Mouse (Mus musculus): ENCODE data around the gene Rasa2. TPM values are rescaled to one million over a fixed set of nuclear protein-coding genes. Genes with fewer than 3 reads are reported as not detected.
"Not testable (repeated sequence)": the region's sequence is repeated elsewhere in the genome, so short reads cannot be mapped to it uniquely, and the experiment has no call there.

The Rasa2 gene
- polyA plus RNA-seq, 1 experiment = 1.5 TPM

GRCm38 (mm10) chr9:96649362-96649761 lies 17.9 kb upstream of the Rasa2 start:
- H3K36me3 ChIP-seq (ENCODE audit: control insufficient read depth, insufficient read depth) = no peaks in the 10 kb centered on the region
- H3K79me3 ChIP-seq (ENCODE audit: low read depth) = no peaks in the 10 kb centered on the region
- H3K27me3 ChIP-seq (ENCODE audit: control insufficient read depth, insufficient read depth, insufficient read length) = no peaks in the 10 kb centered on the region
- TF ChIP-seq MAX (IDR thresholded peaks at IDR 0.05) (no peak), FOSL1 (IDR thresholded peaks at IDR 0.05; ENCODE audit: insufficient read depth, low read length, poor library complexity, severe bottlenecking) (no peak), CEBPB (IDR thresholded peaks at IDR 0.05; ENCODE audit: low read depth) (no peak), CTCF (IDR thresholded peaks at IDR 0.05; ENCODE audit: control insufficient read depth, insufficient read depth, insufficient read length) (no peak), MYOD1 (IDR thresholded peaks at IDR 0.05; ENCODE audit: control insufficient read depth, insufficient read length, low read depth) (no peak), USF1 (IDR thresholded peaks at IDR 0.05; ENCODE audit: low read depth) (no peak), MYOG (IDR thresholded peaks at IDR 0.05; ENCODE audit: control insufficient read depth, extremely low read depth, insufficient read length) (no peak)
- H3K79me2 ChIP-seq (ENCODE audit: control insufficient read depth, insufficient read depth) = no peaks in the 10 kb centered on the region
- no peak overlapping the region for H3K4me3 ChIP-seq (ENCODE audit: insufficient read depth, poor library complexity, severe bottlenecking)
- no peak overlapping the region for H3ac ChIP-seq (ENCODE audit: control insufficient read depth, insufficient read length, low read depth)

- H3K36me3 ChIP-seq (ENCODE audit: control insufficient read depth, insufficient read depth) = no peaks in the 10 kb centered on the region
- no peak overlapping the region for H3K4me3 ChIP-seq (ENCODE audit: insufficient read depth, poor library complexity, severe bottlenecking)
- TF ChIP-seq FOSL1 (IDR thresholded peaks at IDR 0.05; ENCODE audit: insufficient read depth, low read length, poor library complexity, severe bottlenecking) = no peak
- TF ChIP-seq MYOD1 (IDR thresholded peaks at IDR 0.05; ENCODE audit: control insufficient read depth, insufficient read length, low read depth) = no peak
- TF ChIP-seq CEBPB (IDR thresholded peaks at IDR 0.05; ENCODE audit: low read depth) = no peak
- TF ChIP-seq MAX (IDR thresholded peaks at IDR 0.05) = no peak
- no peak for TF ChIP-seq CTCF (IDR thresholded peaks at IDR 0.05; ENCODE audit: control insufficient read depth, insufficient read depth, insufficient read length)
- no peak for TF ChIP-seq MYOG (IDR thresholded peaks at IDR 0.05; ENCODE audit: control insufficient read depth, extremely low read depth, insufficient read length)
- TF ChIP-seq USF1 (IDR thresholded peaks at IDR 0.05; ENCODE audit: low read depth) = no peak
- H3ac ChIP-seq (ENCODE audit: control insufficient read depth, insufficient read length, low read depth) = no peak overlapping the region
- no peaks in the 10 kb centered on the region for H3K79me2 ChIP-seq (ENCODE audit: control insufficient read depth, insufficient read depth)
- H3K79me3 ChIP-seq (ENCODE audit: low read depth) = no peaks in the 10 kb centered on the region
- H3K27me3 ChIP-seq (ENCODE audit: control insufficient read depth, insufficient read depth, insufficient read length) = no peaks in the 10 kb centered on the region
Measured at GRCm38 (mm10) chr9:96646668-96647295, 15.4 kb upstream of the Rasa2 start.

GRCm38 (mm10) chr9:96644840-96645239 lies 13.4 kb upstream of the Rasa2 start:
- Histone ChIP-seq H3K4me3 (ENCODE audit: insufficient read depth, poor library complexity, severe bottlenecking) (no peak overlapping the region), H3K79me3 (ENCODE audit: low read depth) (no peaks in the 10 kb centered on the region), H3K36me3 (ENCODE audit: control insufficient read depth, insufficient read depth) (no peaks in the 10 kb centered on the region), H3ac (ENCODE audit: control insufficient read depth, insufficient read length, low read depth) (no peak overlapping the region), H3K27me3 (ENCODE audit: control insufficient read depth, insufficient read depth, insufficient read length) (no peaks in the 10 kb centered on the region), H3K79me2 (ENCODE audit: control insufficient read depth, insufficient read depth) (no peaks in the 10 kb centered on the region)
- TF ChIP-seq MAX (IDR thresholded peaks at IDR 0.05) (no peak), CEBPB (IDR thresholded peaks at IDR 0.05; ENCODE audit: low read depth) (no peak), USF1 (IDR thresholded peaks at IDR 0.05; ENCODE audit: low read depth) (no peak), FOSL1 (IDR thresholded peaks at IDR 0.05; ENCODE audit: insufficient read depth, low read length, poor library complexity, severe bottlenecking) (no peak), MYOD1 (IDR thresholded peaks at IDR 0.05; ENCODE audit: control insufficient read depth, insufficient read length, low read depth) (no peak), MYOG (IDR thresholded peaks at IDR 0.05; ENCODE audit: control insufficient read depth, extremely low read depth, insufficient read length) (no peak), CTCF (IDR thresholded peaks at IDR 0.05; ENCODE audit: control insufficient read depth, insufficient read depth, insufficient read length) (no peak)

- H3ac ChIP-seq (ENCODE audit: control insufficient read depth, insufficient read length, low read depth); H3K79me3 ChIP-seq (ENCODE audit: low read depth); H3K4me3 ChIP-seq (ENCODE audit: insufficient read depth, poor library complexity, severe bottlenecking); H3K79me2 ChIP-seq (ENCODE audit: control insufficient read depth, insufficient read depth); H3K27me3 ChIP-seq (ENCODE audit: control insufficient read depth, insufficient read depth, insufficient read length); H3K36me3 ChIP-seq (ENCODE audit: control insufficient read depth, insufficient read depth): not testable (repeated sequence)
Measured at GRCm38 (mm10) chr9:96644002-96644401, 12.6 kb upstream of the Rasa2 start.

- no peaks in the 10 kb centered on the region for H3K79me3 ChIP-seq (ENCODE audit: low read depth)
- no peaks in the 10 kb centered on the region for H3K27me3 ChIP-seq (ENCODE audit: control insufficient read depth, insufficient read depth, insufficient read length)
- H3K4me3 ChIP-seq (ENCODE audit: insufficient read depth, poor library complexity, severe bottlenecking) = no peak overlapping the region
- H3ac ChIP-seq (ENCODE audit: control insufficient read depth, insufficient read length, low read depth) = no peak overlapping the region
- no peaks in the 10 kb centered on the region for H3K36me3 ChIP-seq (ENCODE audit: control insufficient read depth, insufficient read depth)
- H3K79me2 ChIP-seq (ENCODE audit: control insufficient read depth, insufficient read depth) = no peaks in the 10 kb centered on the region
- no peak for TF ChIP-seq CEBPB (IDR thresholded peaks at IDR 0.05; ENCODE audit: low read depth)
Measured at GRCm38 (mm10) chr9:96639451-96639850, 8.0 kb upstream of the Rasa2 start.

- H3K79me3 ChIP-seq (ENCODE audit: low read depth) = no peaks in the 10 kb centered on the region
- no peak overlapping the region for H3K4me3 ChIP-seq (ENCODE audit: insufficient read depth, poor library complexity, severe bottlenecking)
- no peak overlapping the region for H3ac ChIP-seq (ENCODE audit: control insufficient read depth, insufficient read length, low read depth)
- H3K36me3 ChIP-seq (ENCODE audit: control insufficient read depth, insufficient read depth) = no peaks in the 10 kb centered on the region
- no peaks in the 10 kb centered on the region for H3K27me3 ChIP-seq (ENCODE audit: control insufficient read depth, insufficient read depth, insufficient read length)
- no peak for TF ChIP-seq USF1 (IDR thresholded peaks at IDR 0.05; ENCODE audit: low read depth)
- TF ChIP-seq MYOD1 (IDR thresholded peaks at IDR 0.05; ENCODE audit: control insufficient read depth, insufficient read length, low read depth) = no peak
- no peaks in the 10 kb centered on the region for H3K79me2 ChIP-seq (ENCODE audit: control insufficient read depth, insufficient read depth)
Measured at GRCm38 (mm10) chr9:96638508-96638907, 7.1 kb upstream of the Rasa2 start.

All from C2C12 (cell line).